Mouse (Mus musculus) bone marrow, adult 2 months (tissue): ENCODE results near the gene Hrc. TPM values are rescaled to one million over a fixed set of nuclear protein-coding genes. Genes with fewer than 3 reads are reported as not detected.
"Not testable (repeated sequence)": the region's sequence is repeated elsewhere in the genome, so short reads cannot be mapped to it uniquely, and the experiment has no call there.

Experiments used
- H3K27ac ChIP-seq: fragments of 200-500 bp; 2 replicates; pipeline ENCODE4 v1.5.1; 2012; ENCODE audit warnings: low read depth, mild to moderate bottlenecking, control low read depth, inconsistent platforms, low read length; ENCODE audit not compliant: control insufficient read depth, poor library complexity, insufficient read depth
- H3K4me1 ChIP-seq: fragments of 200-500 bp; 2 replicates; pipeline ENCODE4 v1.6.1; 2011; ENCODE audit warnings: low read length; ENCODE audit not compliant: control insufficient read depth, insufficient read depth
- H3K4me3 ChIP-seq: fragments of 200-500 bp; replicated peaks from 2 replicates; pipeline ENCODE3; 2011; ENCODE audit warnings: mild to moderate bottlenecking, low read depth, low read length, control low read depth; ENCODE audit not compliant: control insufficient read depth
- CTCF ChIP-seq: fragments of 200-500 bp; IDR thresholded peaks from 2 replicates; pipeline ENCODE4 v1.5.1; 2011; ENCODE audit warnings: low read length, control low read depth; ENCODE audit not compliant: control insufficient read depth, insufficient read depth
- POLR2A ChIP-seq: fragments of 200-500 bp; IDR thresholded peaks from 2 replicates; pipeline ENCODE4 v1.6.1; 2011; ENCODE audit warnings: low read depth, mild to moderate bottlenecking, control low read depth, low read length, borderline replicate concordance; ENCODE audit not compliant: control insufficient read depth
- WGBS: fragments of 180-500 bp; shearing (Covaris S2); methylation state at CpG from one replicate; pipeline ENCODE4 v1.1.7; 2018; 5-methylcytosine and 5-hydroxymethylcytosine counted together
- polyA plus RNA-seq: library from polyadenylated mRNA; stranded (reverse); fragments of >200 nt; gene quantifications from 2 replicates; pipeline ENCODE4 v1.2.4, GENCODE M21; 2011; ENCODE audit warnings: low replicate concordance; ENCODE audit not compliant: missing spikeins, insufficient read depth, insufficient read length

Hrc gene
- polyA plus RNA-seq, 1 experiment: 1.7 TPM

DNA sequence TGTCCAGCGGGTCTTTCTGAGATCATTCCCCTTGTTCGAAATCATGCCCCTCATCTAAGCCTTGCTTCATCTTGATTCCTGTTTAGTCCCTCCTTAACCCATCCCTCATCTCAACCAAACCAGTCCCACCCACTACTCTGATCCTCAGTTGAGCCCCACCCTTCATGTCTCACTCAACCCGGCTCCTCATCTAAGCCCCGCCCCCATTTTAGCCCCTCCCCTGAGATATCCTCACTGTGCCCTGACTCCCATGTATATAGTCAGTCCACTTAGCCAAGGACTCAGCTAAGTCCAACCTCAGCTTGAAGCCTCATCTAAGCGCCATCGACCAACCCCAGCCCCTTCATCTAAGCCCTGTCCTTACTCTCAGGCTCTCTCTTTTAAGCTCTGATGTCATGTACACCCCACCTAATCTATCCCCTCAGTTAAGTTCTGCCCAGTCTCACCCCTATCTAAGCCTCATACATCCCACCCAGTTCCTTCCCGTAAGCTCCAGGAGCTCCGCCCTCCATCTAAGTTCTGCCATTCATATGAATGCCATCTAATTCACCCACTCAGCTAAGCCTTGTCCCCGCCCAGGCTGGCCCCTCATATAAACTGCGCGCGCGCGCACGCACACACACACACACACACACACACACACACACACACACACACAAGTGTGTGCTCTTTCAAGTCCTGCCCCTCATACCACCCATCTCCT is 20.4 kb downstream of the Hrc start:
- Histone ChIP-seq H3K4me3 (no peak overlapping the region), H3K27ac (no peak overlapping the region), H3K4me1 (no peaks in the 10 kb centered on the region)
- TF ChIP-seq CTCF (no peak), POLR2A (no peak)
- 64% methylated on average over 15 of the region's 15 CpGs for WGBS

GRCm38 (mm10) chr7:45356087-45356486 is 21.0 kb downstream of the Hrc start:
- WGBS: 65% methylated on average over 13 of the region's 13 CpGs
- Histone ChIP-seq H3K4me3 (no peak overlapping the region), H3K27ac (no peak overlapping the region), H3K4me1 (no peaks in the 10 kb centered on the region)
- TF ChIP-seq POLR2A: no peak
- TF ChIP-seq CTCF: no peak

- H3K27ac ChIP-seq, H3K4me1 ChIP-seq, H3K4me3 ChIP-seq: not testable (repeated sequence)
- WGBS: 62% methylated on average over 11 of the region's 11 CpGs
Observed at GRCm38 (mm10) chr7:45359081-45359480, 24.0 kb downstream of the Hrc start.

- Histone ChIP-seq H3K4me3 (no peak overlapping the region), H3K4me1 (no peaks in the 10 kb centered on the region), H3K27ac (no peak overlapping the region)
- 46% methylated on average over 18 of the region's 18 CpGs for WGBS
- TF ChIP-seq POLR2A (no peak), CTCF (no peak)
Observed at GRCm38 (mm10) chr7:45360404-45361125, 25.5 kb downstream of the Hrc start.

- Histone ChIP-seq H3K27ac (no peak overlapping the region), H3K4me3 (no peak overlapping the region), H3K4me1 (no peaks in the 10 kb centered on the region)
- WGBS: under 1% methylated on average over 43 of the region's 43 CpGs
- TF ChIP-seq CTCF (no peak), POLR2A (0 out of 2 replicates have a peak, but pooled peaks have one; percentile 36)
Observed at GRCm38 (mm10) chr7:45361243-45361804, 26.2 kb downstream of the Hrc start.

DNA sequence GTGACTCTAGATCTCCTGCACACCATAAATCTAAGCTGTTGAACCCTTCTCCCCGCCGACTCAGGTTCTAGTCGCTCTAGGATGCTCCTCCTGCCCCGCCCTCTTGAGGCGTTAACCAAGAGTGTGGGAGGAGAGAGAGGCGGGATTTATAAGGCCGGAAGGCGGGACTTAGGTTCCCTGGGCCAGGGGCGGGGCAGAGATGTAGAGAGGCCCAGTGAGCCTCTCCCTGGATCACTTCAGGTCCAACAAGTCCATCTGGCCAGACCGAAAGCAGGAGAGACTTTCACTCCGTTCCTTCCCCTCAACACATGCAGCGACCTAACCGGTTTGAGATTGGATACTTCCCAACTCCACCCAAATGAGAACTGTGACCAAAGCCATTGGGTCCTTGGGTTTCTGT is 27.7 kb downstream of the Hrc start:
- Histone ChIP-seq H3K4me1 (no peaks in the 10 kb centered on the region), H3K4me3 (no peak overlapping the region), H3K27ac (no peak overlapping the region)
- 8% methylated on average over 13 of the region's 13 CpGs for WGBS
- TF ChIP-seq CTCF: no peak
- no peak for TF ChIP-seq POLR2A

- 34% methylated on average over 2 of the region's 2 CpGs for WGBS
- Histone ChIP-seq H3K27ac (no peak overlapping the region), H3K4me3 (no peak overlapping the region), H3K4me1 (no peaks in the 10 kb centered on the region)
- TF ChIP-seq POLR2A (no peak), CTCF (no peak)
Observed at GRCm38 (mm10) chr7:45363983-45364382, 28.9 kb downstream of the Hrc start.

DNA sequence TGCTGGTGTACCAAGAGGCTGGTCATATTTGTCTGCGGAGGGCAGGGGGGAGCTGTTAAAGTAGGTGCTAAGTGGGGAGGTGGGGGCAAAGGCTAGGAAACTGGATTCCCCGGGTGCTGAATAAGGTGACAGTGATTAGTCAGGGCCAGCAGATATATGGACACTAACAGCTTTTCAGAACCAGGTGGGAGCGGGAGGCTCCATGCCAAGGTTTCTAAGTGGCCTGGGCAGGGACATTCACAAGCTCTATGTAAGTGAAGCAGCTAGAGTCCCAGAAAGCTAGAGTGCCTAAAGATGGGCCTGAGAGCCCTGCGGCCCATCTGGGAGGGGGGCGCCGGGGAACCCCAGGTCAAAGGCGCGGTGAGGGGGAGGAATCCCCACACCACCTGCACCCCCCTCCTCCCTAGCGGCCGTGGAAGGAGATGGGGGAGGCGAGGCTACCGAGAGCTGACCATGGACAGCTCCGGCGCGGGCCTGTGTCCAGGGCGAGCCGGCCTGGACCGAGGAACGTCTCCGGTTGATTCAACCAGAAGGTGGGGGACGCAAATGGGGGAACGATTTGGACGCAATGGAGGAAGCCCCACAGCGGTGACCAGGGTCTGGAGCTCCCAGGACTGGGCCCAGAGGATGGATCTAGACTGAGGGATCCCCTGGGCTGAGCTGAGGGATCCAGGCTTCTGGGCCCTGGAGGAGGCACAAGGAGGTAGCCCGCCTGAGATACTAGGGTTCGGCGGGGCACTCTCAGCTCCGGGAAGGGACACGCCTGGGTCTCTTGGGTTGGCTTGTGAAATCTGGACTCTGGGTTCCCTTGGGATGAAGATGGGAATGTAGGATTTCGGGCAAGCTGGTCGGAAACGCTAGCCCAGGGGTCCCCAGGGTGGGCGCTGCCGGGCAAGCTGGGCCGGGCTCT is 30.9 kb downstream of the Hrc start:
- no peaks in the 10 kb centered on the region; the same call in 1 of the 2 replicates for H3K4me1 ChIP-seq
- no peak overlapping the region for H3K4me3 ChIP-seq
- no peak overlapping the region for H3K27ac ChIP-seq
- 13% methylated on average over 35 of the region's 35 CpGs for WGBS
- TF ChIP-seq CTCF (no peak), POLR2A (no peak)
